Mouse (Mus musculus) adrenal gland, postnatal 10 days (tissue): ENCODE measurements around the gene Poldip3. TPM values are rescaled to one million over a fixed set of nuclear protein-coding genes. Genes with fewer than 3 reads are reported as not detected.
"Not testable (repeated sequence)": the region's sequence is repeated elsewhere in the genome, so short reads cannot be mapped to it uniquely, and the experiment has no call there.

ENCODE experiments used
- DNase-seq: peaks from one replicate; pipeline ENCODE4 v3.0.0; 2021; ENCODE audit warnings: mixed read lengths
- total RNA-seq, 2 experiments: library from RNA; stranded (reverse); gene quantifications; 2 replicates each; pipeline ENCODE4 v1.2.3; 2021

The Poldip3 gene
- total RNA-seq, 2 experiments from 2014 or later: 85.1 to 90.9 TPM

- no peak for DNase-seq
These were observed 19.5 kb downstream of the Poldip3 start for GRCm38 (mm10) chr15:83129530-83130231.

- not testable (repeated sequence) for DNase-seq
These were observed 22.1 kb downstream of the Poldip3 start for GRCm38 (mm10) chr15:83127037-83127436.

- DNase-seq: no peak
These were observed 22.6 kb downstream of the Poldip3 start for GRCm38 (mm10) chr15:83126582-83126981.

GRCm38 (mm10) chr15:83124625-83125024 lies 24.6 kb downstream of the Poldip3 start:
- DNase-seq: no peak

GRCm38 (mm10) chr15:83122566-83123145 lies 26.5 kb downstream of the Poldip3 start, which contains the start of gene Rrp7a:
Rrp7a (minus strand) TSS chr15:83122801.
- peak; percentile 98 for DNase-seq

- DNase-seq: peak; percentile 57
These were observed 27.2 kb downstream of the Poldip3 start for GRCm38 (mm10) chr15:83121709-83122565.

- DNase-seq: peak; percentile 75
These were observed 30.8 kb downstream of the Poldip3 start for GRCm38 (mm10) chr15:83118360-83118759.

- DNase-seq: no peak
These were observed 34.1 kb downstream of the Poldip3 start for GRCm38 (mm10) chr15:83115071-83115470.

- no peak for DNase-seq
These were observed 35.1 kb downstream of the Poldip3 start for GRCm38 (mm10) chr15:83114106-83114505.

- DNase-seq: peak; percentile 90
These were observed 36.3 kb downstream of the Poldip3 start for GRCm38 (mm10) chr15:83112898-83113297.

- no peak for DNase-seq
These were observed 37.3 kb downstream of the Poldip3 start for GRCm38 (mm10) chr15:83111874-83112273.

- no peak for DNase-seq
These were observed 37.9 kb downstream of the Poldip3 start for GRCm38 (mm10) chr15:83111290-83111689.

- no peak for DNase-seq
These were observed 41.4 kb downstream of the Poldip3 start for GRCm38 (mm10) chr15:83107814-83108213.

- DNase-seq: no peak
These were observed 42.8 kb downstream of the Poldip3 start for GRCm38 (mm10) chr15:83106426-83106825.

- no peak for DNase-seq
These were observed 46.1 kb downstream of the Poldip3 start for GRCm38 (mm10) chr15:83103111-83103510.

- DNase-seq: no peak
These were observed 48.9 kb downstream of the Poldip3 start for GRCm38 (mm10) chr15:83100332-83100662.

GRCm38 (mm10) chr15:83099533-83100331 lies 49.5 kb downstream of the Poldip3 start:
- DNase-seq: peak; percentile 98

- DNase-seq: no peak
These were observed 53.2 kb downstream of the Poldip3 start for GRCm38 (mm10) chr15:83095950-83096349.

GRCm38 (mm10) chr15:83093687-83094086 lies 55.5 kb downstream of the Poldip3 start:
- peak; percentile 58 for DNase-seq

GRCm38 (mm10) chr15:83090874-83091273 lies 58.3 kb downstream of the Poldip3 start:
- no peak for DNase-seq

- no peak for DNase-seq
These were observed 59.9 kb downstream of the Poldip3 start, which contains the start of gene Serhl for GRCm38 (mm10) chr15:83089429-83089605. Serhl (plus strand) TSS chr15:83089506.
